Comparison of ENCODE assay signal across 30 mouse cellular contexts in genomic region chr14:33424124-33424523, GRCm38 (mm10). TPM values are rescaled to one million over a fixed set of nuclear protein-coding genes. Genes with fewer than 3 reads are reported as not detected.
DNase-seq lines count a peak whose midpoint lies in the region; ATAC-seq and TF ChIP-seq lines count a peak whose summit lies in the region.
"Had no signal": no experiment of that assay in that cellular context is flagged by ENCODE, and none has a peak within 500 bp of the region (broad histone marks: within the 10 kb centered on the region; RNA-seq: fewer than 3 reads in every experiment).

No protein-coding gene starts in this region.

- peak; percentile 18 for DNase-seq in CH12.LX (ENCODE audit: extremely low read depth)
- DNase-seq in MEL-GATA-1-ER (ENCODE audit: extremely low read depth, low read depth), result peak; percentile 37
- no peak for DNase-seq in layer of hippocampus, postnatal 25 days (ENCODE audit: extremely low spot score in 1 of 2, low spot score in 1 of 2)
- no peak for DNase-seq in heart, postnatal 4 days
- no peak for DNase-seq in c-Kit-positive CD71-positive TER-119-positive erythroid progenitor cells, embryonic 14.5 days (ENCODE audit: low spot score)
- DNase-seq: adrenal gland, adult 8-10 months; adrenal gland, postnatal 25 days; B cell, adult 2 months; cerebellum, adult 2 months; cerebellum, adult 9-11 months; cerebellum, postnatal 25 days; embryo, embryonic 11 days; forebrain, postnatal 0 days; gastrocnemius, postnatal 25 days; heart, adult 2 months; heart, postnatal 14 days had no signal

- peak; percentile 71; the same call in 1 of the 2 replicates for TF ChIP-seq EP300 in CH12.LX (IDR thresholded peaks at IDR 0.05; ENCODE audit: low read length)

- TF ChIP-seq CTCF in CH12.LX (conservative IDR thresholded peaks at IDR 0.05 in 1 of 2, IDR thresholded peaks at IDR 0.05 in 1 of 2; ENCODE audit: low read depth in 2 of 2, low read length in 2 of 2), result no peak

- peaks cover 0 to 12% of the 10 kb centered on the region in 2 experiments; a peak in 1 of 4 replicates for H3K4me1 ChIP-seq in CH12.LX (ENCODE audit: control insufficient read depth in 1 of 2, insufficient read depth in 2 of 2)
- H3K4me1 ChIP-seq: forebrain, embryonic 10.5 days; hindbrain, embryonic 12.5 days; hindbrain, embryonic 15.5 days had no signal

- no peak for TF ChIP-seq POLR2A in CH12.LX (IDR thresholded peaks at IDR 0.05; ENCODE audit: low read depth, low read length)

- in situ Hi-C loops in CH12.LX (cut with MboI; ENCODE audit: low pct_ligation_motif_present, low pct_unique_long_range_greater_than_20kb, low sequenced_read_pairs), result no loop called here

- dilution Hi-C loops in CH12.LX (cut with MboI; ENCODE audit: extremely low pct_ligation_motif_present, extremely low pct_unique_long_range_greater_than_20kb, low sequenced_read_pairs), result no loop called here

- no peak for TF ChIP-seq RAD21 in CH12.LX (IDR thresholded peaks at IDR 0.05; ENCODE audit: low read depth, low read length)

- H3K9me3 ChIP-seq in CH12.LX (replicated peaks; ENCODE audit: low read length), result no peaks in the 10 kb centered on the region
- H3K9me3 ChIP-seq: embryonic facial prominence, embryonic 10.5 days; embryonic facial prominence, embryonic 13.5 days; heart, embryonic 10.5 days; heart, embryonic 13.5 days; hindbrain, embryonic 12.5 days; hindbrain, embryonic 15.5 days had no signal

- no peak overlapping the region for H3K9ac ChIP-seq in CH12.LX (ENCODE audit: insufficient read depth, low read depth)
- H3K9ac ChIP-seq: embryonic facial prominence, embryonic 13.5 days; forebrain, postnatal 0 days; heart, embryonic 13.5 days; hindbrain, embryonic 12.5 days; hindbrain, embryonic 15.5 days had no signal

- no peaks in the 10 kb centered on the region for H3K27me3 ChIP-seq in CH12.LX (replicated peaks)
- H3K27me3 ChIP-seq: embryonic facial prominence, embryonic 13.5 days; heart, embryonic 13.5 days; hindbrain, embryonic 12.5 days; hindbrain, embryonic 15.5 days had no signal

- peak; percentile 43; the same call in 1 of the 2 replicates for ATAC-seq in megakaryocyte, adult 5-6 weeks (ENCODE audit: poor library complexity, severe bottlenecking)
- ATAC-seq: activated CD4-positive, CD25-positive, alpha-beta regulatory T cell, adult 4 months; forebrain, embryonic 14.5 days; forebrain, postnatal 0 days; intestine, postnatal 0 days had no signal

- H3K4me3 ChIP-seq in CH12.LX (replicated peaks in 1 of 3; ENCODE audit: low read depth in 2 of 3, low read length in 2 of 3, poor library complexity in 1 of 3), result no peak overlapping the region
- H3K4me3 ChIP-seq: embryonic facial prominence, embryonic 10.5 days; embryonic facial prominence, embryonic 13.5 days; forebrain, embryonic 10.5 days; heart, adult 2 months; heart, embryonic 10.5 days; heart, embryonic 13.5 days; hindbrain, embryonic 12.5 days; hindbrain, embryonic 15.5 days had no signal

- no peaks in the 10 kb centered on the region for H3K79me2 ChIP-seq in CH12.LX (replicated peaks; ENCODE audit: control insufficient read depth, extremely low read depth, insufficient read depth, poor library complexity, severe bottlenecking)

- H3K36me3 ChIP-seq in CH12.LX (replicated peaks in 1 of 2; ENCODE audit: control insufficient read depth in 1 of 2, insufficient read depth in 1 of 2, low read length in 1 of 2), result peaks cover 0 to 2% of the 10 kb centered on the region in 2 experiments
- H3K36me3 ChIP-seq: embryonic facial prominence, embryonic 13.5 days; heart, embryonic 13.5 days; hindbrain, embryonic 12.5 days; hindbrain, embryonic 15.5 days had no signal

- no peak overlapping the region for H3K4me2 ChIP-seq in CH12.LX (ENCODE audit: insufficient read depth, low read depth, poor library complexity, severe bottlenecking)
- H3K4me2 ChIP-seq: embryonic facial prominence, embryonic 13.5 days; heart, embryonic 13.5 days; hindbrain, embryonic 12.5 days; hindbrain, embryonic 15.5 days had no signal

- H3K27ac ChIP-seq in CH12.LX (ENCODE audit: insufficient read depth, low read depth), result no peak overlapping the region
- H3K27ac ChIP-seq: embryonic facial prominence, embryonic 10.5 days; embryonic facial prominence, embryonic 13.5 days; forebrain, embryonic 10.5 days; heart, adult 2 months; heart, embryonic 10.5 days; heart, embryonic 13.5 days; hindbrain, embryonic 12.5 days; hindbrain, embryonic 15.5 days had no signal

TF ChIP-seq in CH12.LX, 34 proteins besides CTCF, POLR2A, EP300 and RAD21:
- no peak for TF ChIP-seq TBP (conservative IDR thresholded peaks at IDR 0.05; ENCODE audit: low read depth, low read length)
- TF ChIP-seq MAFK (IDR thresholded peaks at IDR 0.05; ENCODE audit: insufficient replicate concordance, low read length), result peak; percentile 87
- peak; percentile 20; the same call in 1 of the 2 replicates for TF ChIP-seq JUN (IDR thresholded peaks at IDR 0.05; ENCODE audit: insufficient read depth, low read depth, low read length)
- TF ChIP-seq JUND (conservative IDR thresholded peaks at IDR 0.05; ENCODE audit: low read depth, low read length), result 0 out of 2 replicates have a peak, but pooled peaks have one; percentile 32

RNA-seq across cellular contexts. Expression of gene Mapk8, which starts 22.8 kb away (rescaled TPM):
- total RNA-seq in CH12.LX (2012; rRNA removed) (9.1 TPM in 2 replicates), CH12.LX (2014; rRNA removed) (31.9 and 33.4 TPM in 2 replicates)
- 21.2 and 21.9 TPM in 2 replicates for polyA plus RNA-seq in CH12.LX (2012; ENCODE audit: insufficient read length, low read depth)
- 19.6 TPM in 2 replicates for total RNA-seq in megakaryocyte, adult 5-6 weeks (2015)
- total RNA-seq in megakaryocyte, adult 5-6 weeks (2017), result 34.4 and 38.7 TPM in 2 replicates
- 10 to 100 TPM; 84.8 to 91.9 TPM for total RNA-seq in layer of hippocampus, postnatal 25 days (2021)
- 10 to 100 TPM; 52.3 to 54.7 TPM for total RNA-seq in heart, postnatal 4 days (2021)

RNA-seq across cellular contexts. Expression of gene Frmpd2, which starts 47.4 kb away (rescaled TPM):
- total RNA-seq in CH12.LX (2012; rRNA removed), result not detected in 2 replicates
- not detected in 2 replicates for total RNA-seq in CH12.LX (2014; rRNA removed)
- not detected in 2 replicates for polyA plus RNA-seq in CH12.LX (2012; ENCODE audit: insufficient read length, low read depth)
- total RNA-seq in megakaryocyte, adult 5-6 weeks (2015), result not detected in 2 replicates
- not detected in 2 replicates for total RNA-seq in megakaryocyte, adult 5-6 weeks (2017)
- under 1 TPM; 0.25 to 0.70 TPM for total RNA-seq in layer of hippocampus, postnatal 25 days (2021)
- under 1 TPM; 0.21 to 0.32 TPM for total RNA-seq in heart, postnatal 4 days (2021)
- total RNA-seq: adrenal gland, postnatal 25 days; gastrocnemius, adult 8-10 months; gastrocnemius, postnatal 25 days; heart, adult 2 months; hematopoietic stem cell, adult 5-6 weeks had no signal
- polyA plus RNA-seq: activated CD4-positive, CD25-positive, alpha-beta regulatory T cell, adult 4 months; embryonic facial prominence, embryonic 13.5 days; forebrain, embryonic 10.5 days; G1E; heart, embryonic 13.5 days; intestine, postnatal 0 days had no signal

Comparison
In these comparisons a context has a peak if more than half of its experiments do, and no peak if none do; other contexts are left out.
1. DNase-seq: peak in CH12.LX (single experiment) and MEL-GATA-1-ER (single experiment); none in layer of hippocampus, postnatal 25 days (0 of 2), heart, postnatal 4 days (single experiment) and c-Kit-positive CD71-positive TER-119-positive erythroid progenitor cells, embryonic 14.5 days (single experiment).